Mouse (Mus musculus): ENCODE results near the gene Tex13c3. TPM values are rescaled to one million over a fixed set of nuclear protein-coding genes. Genes with fewer than 3 reads are reported as not detected.

The Tex13c3 gene
- 2.3 TPM for polyA plus RNA-seq (2014; fragmentation: Illumina TruSeq; extraction: RNeasy Lipid Tissue Mini Kit (QIAGEN cat#74804); ENCODE audit: low read depth, low replicate concordance)

GRCm38 (mm10) chrX:19481219-19481618, at the start of gene Tex13c3:
TSS of gene Tex13c3 (minus strand) at chrX:19481319.

